Mouse (Mus musculus): ENCODE data around the gene 1700030K09Rik. TPM values are rescaled to one million over a fixed set of nuclear protein-coding genes. Genes with fewer than 3 reads are reported as not detected.

The 1700030K09Rik gene
- polyA plus RNA-seq, 1 experiment from 2014 or later = 17.1 TPM

Small RNA genes lying within 50 kb of the gene (microRNA-seq; reads per million reads assigned to microRNA genes)
- 3.0 reads per million, percentile 8 among the genes with 10 or more reads in this experiment for gene Mir7068

Other genes with a start within 250 kb of the 1700030K09Rik start
- not detected in 2 replicates for gene Cib3, start 231.0 kb upstream of the 1700030K09Rik start, polyA plus RNA-seq (2016; fragmentation: Nextera tagmentation; extraction: Ambion mirVana)
- gene Gm11034, start 230.2 kb upstream of the 1700030K09Rik start, polyA plus RNA-seq (2016; fragmentation: Nextera tagmentation; extraction: Ambion mirVana) = not detected in 2 replicates
- 63.5 and 64.2 TPM in 2 replicates for gene Fam32a, start 224.2 kb upstream of the 1700030K09Rik start, polyA plus RNA-seq (2016; fragmentation: Nextera tagmentation; extraction: Ambion mirVana)
- gene Ap1m1, start 203.9 kb upstream of the 1700030K09Rik start, polyA plus RNA-seq (2016; fragmentation: Nextera tagmentation; extraction: Ambion mirVana) = 122 and 123 TPM in 2 replicates
- 30.3 and 32.4 TPM in 2 replicates for gene Gm10282, start 138.6 kb upstream of the 1700030K09Rik start, polyA plus RNA-seq (2016; fragmentation: Nextera tagmentation; extraction: Ambion mirVana)
- gene Klf2, start 124.8 kb upstream of the 1700030K09Rik start, polyA plus RNA-seq (2016; fragmentation: Nextera tagmentation; extraction: Ambion mirVana) = 5.3 and 6.0 TPM in 2 replicates
- 71.8 and 74.6 TPM in 2 replicates for gene Eps15l1, start 22.4 kb upstream of the 1700030K09Rik start, polyA plus RNA-seq (2016; fragmentation: Nextera tagmentation; extraction: Ambion mirVana)
- gene Calr3, start within 50 bp of the 1700030K09Rik start, polyA plus RNA-seq (2016; fragmentation: Nextera tagmentation; extraction: Ambion mirVana) = 0.78 and 1.6 TPM in 2 replicates
- 61.2 and 72.2 TPM in 2 replicates for gene Cherp, start 31.3 kb downstream of the 1700030K09Rik start, polyA plus RNA-seq (2016; fragmentation: Nextera tagmentation; extraction: Ambion mirVana)
- gene Slc35e1, start 48.7 kb downstream of the 1700030K09Rik start, polyA plus RNA-seq (2016; fragmentation: Nextera tagmentation; extraction: Ambion mirVana) = 31.3 and 31.5 TPM in 2 replicates
- 20.2 and 21.4 TPM in 2 replicates for gene Med26, start 104.4 kb downstream of the 1700030K09Rik start, polyA plus RNA-seq (2016; fragmentation: Nextera tagmentation; extraction: Ambion mirVana)
- 115 and 121 TPM in 2 replicates for gene Smim7, start 127.2 kb downstream of the 1700030K09Rik start, polyA plus RNA-seq (2016; fragmentation: Nextera tagmentation; extraction: Ambion mirVana)
- 15.5 and 16.5 TPM in 2 replicates for gene Tmem38a, start 128.2 kb downstream of the 1700030K09Rik start, polyA plus RNA-seq (2016; fragmentation: Nextera tagmentation; extraction: Ambion mirVana)
- not detected in 2 replicates for gene Nwd1, start 202.8 kb downstream of the 1700030K09Rik start, polyA plus RNA-seq (2016; fragmentation: Nextera tagmentation; extraction: Ambion mirVana)

All from limb, embryonic 12.5 days (tissue).